Mouse (Mus musculus) embryonic facial prominence, embryonic 12.5 days (tissue): ENCODE measurements around the gene Cachd1. TPM values are rescaled to one million over a fixed set of nuclear protein-coding genes. Genes with fewer than 3 reads are reported as not detected.
A peak's percentile ranks its signal among the peaks of the same experiment; 100 is the strongest.

Experiments
- ATAC-seq: fragments of 200-750 bp; cut with Nextera tagmentation; 2 replicates; pipeline ENCODE4 v1.8.0; 2017; ENCODE audit not compliant: insufficient number of reproducible peaks, insufficient read depth, low FRiP score, low TSS enrichment
- H3K27ac ChIP-seq: fragments of 300-500 bp; sonication (generic); 2 replicates; pipeline ENCODE4 v1.5.1; 2016; ENCODE audit warnings: mild to moderate bottlenecking
- H3K27me3 ChIP-seq: fragments of 300-500 bp; sonication (generic); 2 replicates; pipeline ENCODE4 v1.6.1; 2016; ENCODE audit warnings: mild to moderate bottlenecking, moderate library complexity
- H3K36me3 ChIP-seq: fragments of 300-500 bp; sonication (generic); 2 replicates; pipeline ENCODE4 v1.6.1; 2016; ENCODE audit warnings: mild to moderate bottlenecking
- H3K4me1 ChIP-seq: fragments of 300-500 bp; sonication (generic); 2 replicates; pipeline ENCODE4 v1.6.1; 2016
- H3K4me2 ChIP-seq: fragments of 300-500 bp; sonication (generic); replicated peaks from 2 replicates; pipeline ENCODE4 v1.6.1; 2016; ENCODE audit warnings: mild to moderate bottlenecking, moderate library complexity
- H3K4me3 ChIP-seq: fragments of 300-500 bp; sonication (generic); 2 replicates; pipeline ENCODE4 v1.5.1; 2016; ENCODE audit warnings: mild to moderate bottlenecking
- H3K9ac ChIP-seq: fragments of 300-500 bp; sonication (generic); 2 replicates; pipeline ENCODE4 v1.6.1; 2016; ENCODE audit warnings: mild to moderate bottlenecking, moderate library complexity
- H3K9me3 ChIP-seq: fragments of 300-500 bp; sonication (generic); 2 replicates; pipeline ENCODE4 v1.6.1; 2016; ENCODE audit warnings: mild to moderate bottlenecking, moderate library complexity
- WGBS: fragments of 180-500 bp; shearing (Covaris S2); methylation state at CpG from one replicate; pipeline ENCODE4 v1.1.7; 2016; 5-methylcytosine and 5-hydroxymethylcytosine counted together
- polyA plus RNA-seq: library from polyadenylated mRNA; unstranded; fragments of >200 nt; fragmentation: Nextera tagmentation; extraction: Ambion mirVana; gene quantifications from 2 replicates; pipeline ENCODE4 v1.2.1, GENCODE M21; 2016

Gene Cachd1
- polyA plus RNA-seq, 1 experiment from 2014 or later, result 42.3 TPM

- Histone ChIP-seq H3K4me3 (no peak overlapping the region), H3K4me2 (no peak overlapping the region), H3K9ac (no peak overlapping the region), H3K4me1 (peaks cover 40% of the 10 kb centered on the region), H3K36me3 (no peaks in the 10 kb centered on the region), H3K9me3 (no peaks in the 10 kb centered on the region), H3K27ac (no peak overlapping the region), H3K27me3 (no peaks in the 10 kb centered on the region)
- no peak for ATAC-seq
- 1% methylated on average over 5 of the region's 5 CpGs for WGBS
These were observed 19.0 kb downstream of the Cachd1 start for GRCm38 (mm10) chr4:100795523-100795922.

- WGBS, result 90% methylated on average over 14 of the region's 14 CpGs
- no peaks in the 10 kb centered on the region for H3K27me3 ChIP-seq
- no peak overlapping the region for H3K4me3 ChIP-seq
- H3K4me2 ChIP-seq, result no peak overlapping the region
- no peaks in the 10 kb centered on the region for H3K9me3 ChIP-seq
- H3K4me1 ChIP-seq, result peaks cover 19% of the 10 kb centered on the region
- H3K9ac ChIP-seq, result no peak overlapping the region
- ATAC-seq, result no peak
- no peak overlapping the region for H3K27ac ChIP-seq
- H3K36me3 ChIP-seq, result no peaks in the 10 kb centered on the region
These were observed 24.4 kb downstream of the Cachd1 start for GRCm38 (mm10) chr4:100800730-100801442.

- H3K4me2 ChIP-seq, result no peak overlapping the region
- no peak overlapping the region for H3K4me3 ChIP-seq
- 76% methylated on average over 3 of the region's 3 CpGs for WGBS
- no peaks in the 10 kb centered on the region for H3K36me3 ChIP-seq
- no peak overlapping the region for H3K27ac ChIP-seq
- H3K4me1 ChIP-seq, result peaks cover 17% of the 10 kb centered on the region
- no peak for ATAC-seq
- H3K27me3 ChIP-seq, result no peaks in the 10 kb centered on the region
- no peak overlapping the region for H3K9ac ChIP-seq
- no peaks in the 10 kb centered on the region for H3K9me3 ChIP-seq
These were observed 24.9 kb downstream of the Cachd1 start for GRCm38 (mm10) chr4:100801443-100801786.

- Histone ChIP-seq H3K4me1 (peaks cover 19% of the 10 kb centered on the region), H3K27ac (no peak overlapping the region), H3K9ac (no peak overlapping the region), H3K4me2 (no peak overlapping the region; the same call in 1 of the 2 replicates), H3K27me3 (no peaks in the 10 kb centered on the region), H3K36me3 (no peaks in the 10 kb centered on the region), H3K4me3 (no peak overlapping the region), H3K9me3 (no peaks in the 10 kb centered on the region)
- WGBS, result 20% methylated on average over 5 of the region's 5 CpGs
- ATAC-seq, result no peak
These were observed 34.7 kb downstream of the Cachd1 start for GRCm38 (mm10) chr4:100811057-100811695.

- Histone ChIP-seq H3K4me1 (peaks cover 19% of the 10 kb centered on the region), H3K4me3 (no peak overlapping the region), H3K36me3 (no peaks in the 10 kb centered on the region), H3K27ac (no peak overlapping the region), H3K4me2 (no peak overlapping the region; the same call in 1 of the 2 replicates), H3K27me3 (no peaks in the 10 kb centered on the region), H3K9ac (no peak overlapping the region), H3K9me3 (no peaks in the 10 kb centered on the region)
- no peak for ATAC-seq
- WGBS, result 37% methylated on average over 8 of the region's 8 CpGs
These were observed 35.5 kb downstream of the Cachd1 start for GRCm38 (mm10) chr4:100811802-100812510.

GRCm38 (mm10) chr4:100813767-100814461 is 37.4 kb downstream of the Cachd1 start:
- ATAC-seq, result no peak
- Histone ChIP-seq H3K4me3 (no peak overlapping the region), H3K27me3 (no peaks in the 10 kb centered on the region)

GRCm38 (mm10) chr4:100819238-100819637 is 42.8 kb downstream of the Cachd1 start:
- Histone ChIP-seq H3K27me3 (no peaks in the 10 kb centered on the region), H3K9ac (0 out of 2 replicates have a peak overlapping the region, but pooled peaks have one; percentile 19), H3K4me2 (no peak overlapping the region), H3K4me1 (peaks cover 4% of the 10 kb centered on the region; the same call in 1 of the 2 replicates), H3K27ac (no peak overlapping the region), H3K9me3 (no peaks in the 10 kb centered on the region), H3K4me3 (no peak overlapping the region), H3K36me3 (no peaks in the 10 kb centered on the region)
- WGBS, result 88% methylated on average over 3 of the region's 3 CpGs
- 0 out of 2 replicates have a peak, but pooled peaks have one; percentile 15 for ATAC-seq

More at GRCm38 (mm10) chr4:100813767-100814461, 37.4 kb downstream of the Cachd1 start:
- no peaks in the 10 kb centered on the region for H3K9me3 ChIP-seq
- no peak overlapping the region for H3K9ac ChIP-seq
- no peaks in the 10 kb centered on the region for H3K36me3 ChIP-seq
- WGBS, result 88% methylated on average over 2 of the region's 2 CpGs
- H3K4me1 ChIP-seq, result peaks cover 19% of the 10 kb centered on the region
- H3K27ac ChIP-seq, result no peak overlapping the region
- no peak overlapping the region for H3K4me2 ChIP-seq

- Histone ChIP-seq H3K27ac (no peak overlapping the region), H3K27me3 (no peaks in the 10 kb centered on the region), H3K4me1 (peaks cover 12% of the 10 kb centered on the region), H3K36me3 (no peaks in the 10 kb centered on the region), H3K9ac (no peak overlapping the region), H3K9me3 (no peaks in the 10 kb centered on the region), H3K4me2 (no peak overlapping the region), H3K4me3 (no peak overlapping the region)
- no peak for ATAC-seq
- WGBS, result 82% methylated on average over 7 of the region's 7 CpGs
These were observed 46.1 kb downstream of the Cachd1 start for GRCm38 (mm10) chr4:100822526-100822925.

- 16% methylated on average over 5 of the region's 5 CpGs for WGBS
- H3K4me3 ChIP-seq, result no peak overlapping the region
- peaks cover 32% of the 10 kb centered on the region for H3K4me1 ChIP-seq
- no peaks in the 10 kb centered on the region for H3K27me3 ChIP-seq
- H3K27ac ChIP-seq, result peak overlapping the region; percentile 30; the same call in 1 of the 2 replicates
- no peaks in the 10 kb centered on the region for H3K9me3 ChIP-seq
- no peak overlapping the region for H3K4me2 ChIP-seq
- no peak for ATAC-seq
- H3K9ac ChIP-seq, result no peak overlapping the region
- H3K36me3 ChIP-seq, result no peaks in the 10 kb centered on the region
These were observed 50.9 kb downstream of the Cachd1 start for GRCm38 (mm10) chr4:100827374-100827773.

- no peak overlapping the region for H3K9ac ChIP-seq
- no peaks in the 10 kb centered on the region for H3K9me3 ChIP-seq
- no peaks in the 10 kb centered on the region for H3K36me3 ChIP-seq
- ATAC-seq, result peak; percentile 90
- WGBS, result 2% methylated on average over 10 of the region's 10 CpGs
- peaks cover 35% of the 10 kb centered on the region for H3K4me1 ChIP-seq
- H3K4me3 ChIP-seq, result no peak overlapping the region
- H3K4me2 ChIP-seq, result no peak overlapping the region
- peak overlapping the region; percentile 58; the same call in 1 of the 2 replicates for H3K27ac ChIP-seq
- no peaks in the 10 kb centered on the region for H3K27me3 ChIP-seq
These were observed 52.3 kb downstream of the Cachd1 start for GRCm38 (mm10) chr4:100828737-100829136.

GRCm38 (mm10) chr4:100837205-100837604 is 60.7 kb downstream of the Cachd1 start:
- Histone ChIP-seq H3K4me2 (no peak overlapping the region), H3K9me3 (no peaks in the 10 kb centered on the region), H3K27ac (no peak overlapping the region), H3K4me1 (peaks cover 37% of the 10 kb centered on the region), H3K4me3 (no peak overlapping the region), H3K27me3 (no peaks in the 10 kb centered on the region), H3K36me3 (no peaks in the 10 kb centered on the region), H3K9ac (no peak overlapping the region)
- ATAC-seq, result no peak
- 50% methylated on average over 6 of the region's 6 CpGs for WGBS
